Mouse (Mus musculus) layer of hippocampus, adult 8-10 months (tissue): ENCODE measurements at regions not wholly inside any gene's neighbourhood (a gene's known extent, or its start where the extent isn't known, plus 50 kb on each side); places are given as distances from the start of the nearest gene placed in this dataset.

Experiments
- DNase-seq, 2 experiments: peaks; one replicate each; pipeline ENCODE4 v3.0.0; 2022; ENCODE audit warnings: low spot score in 2 of 2

- no peak for DNase-seq
These were observed 60.4 kb upstream of the Scaf11 start for GRCm38 (mm10) chr15:96521125-96521455.

- peak in 1 of 2 experiments; percentile 34 for DNase-seq
These were observed 59.9 kb upstream of the Scaf11 start for GRCm38 (mm10) chr15:96520412-96521124.

- no peak for DNase-seq
These were observed 57.5 kb upstream of the Scaf11 start for GRCm38 (mm10) chr15:96518156-96518555.

GRCm38 (mm10) chr15:96515620-96516019 lies 55.0 kb upstream of the Scaf11 start:
- no peak for DNase-seq

- no peak for DNase-seq
These were observed 52.0 kb upstream of the Scaf11 start for GRCm38 (mm10) chr15:96512636-96513035.
